Mouse (Mus musculus): Measurements from ENCODE around the gene Slc35b2. TPM values are rescaled to one million over a fixed set of nuclear protein-coding genes. Genes with fewer than 3 reads are reported as not detected.

Gene Slc35b2
- polyA plus RNA-seq, 1 experiment from 2014 or later: 110 TPM

GRCm38 (mm10) chr17:45602984-45603383, 39.3 kb downstream of the Slc35b2 start:
- 85% methylated on average over 3 of the region's 3 CpGs for whole genome bisulfite sequencing
- Histone ChIP-seq H3K9ac (ENCODE audit: low read depth, low read length) (no peak overlapping the region), H3K36me3 (ENCODE audit: control insufficient read depth, insufficient read depth, low read length) (no peaks in the 10 kb centered on the region), H3K4me2 (no peak overlapping the region), H3K27me3 (replicated peaks; ENCODE audit: control insufficient read depth, insufficient read depth, low read length) (peaks cover 7% of the 10 kb centered on the region), H3K27ac (ENCODE audit: low read depth, low read length) (no peak overlapping the region), H3K9me3 (ENCODE audit: control insufficient read depth, low read length) (no peaks in the 10 kb centered on the region), H3K4me1 (replicated peaks; ENCODE audit: control insufficient read depth, insufficient read depth, low read length) (peaks cover 41% of the 10 kb centered on the region), H3K4me3 (ENCODE audit: low read depth, low read length) (no peak overlapping the region)
- DNase-seq (ENCODE audit: low spot score): no peak
- no peak for ATAC-seq (replicated peaks; ENCODE audit: low FRiP score)

- Histone ChIP-seq H3K27me3 (replicated peaks; ENCODE audit: control insufficient read depth, insufficient read depth, low read length) (no peaks in the 10 kb centered on the region), H3K4me3 (ENCODE audit: low read depth, low read length) (no peak overlapping the region), H3K9ac (ENCODE audit: low read depth, low read length) (no peak overlapping the region), H3K9me3 (ENCODE audit: control insufficient read depth, low read length) (no peaks in the 10 kb centered on the region), H3K4me2 (no peak overlapping the region), H3K4me1 (replicated peaks; ENCODE audit: control insufficient read depth, insufficient read depth, low read length) (peaks cover 11% of the 10 kb centered on the region), H3K36me3 (ENCODE audit: control insufficient read depth, insufficient read depth, low read length) (no peaks in the 10 kb centered on the region), H3K27ac (ENCODE audit: low read depth, low read length) (no peak overlapping the region)
- no peak for ATAC-seq (replicated peaks; ENCODE audit: low FRiP score)
- no peak for DNase-seq (ENCODE audit: low spot score)
- 87% methylated on average over 15 of the region's 15 CpGs for WGBS
Observed at GRCm38 (mm10) chr17:45606992-45607879, 43.6 kb downstream of the Slc35b2 start.

GRCm38 (mm10) chr17:45608396-45608795, 44.7 kb downstream of the Slc35b2 start:
- ATAC-seq (replicated peaks; ENCODE audit: low FRiP score) (no peak), DNase-seq (ENCODE audit: low spot score) (no peak)
- H3K9ac ChIP-seq (ENCODE audit: low read depth, low read length): no peak overlapping the region
- no peak overlapping the region for H3K4me3 ChIP-seq (ENCODE audit: low read depth, low read length)
- 73% methylated on average over 4 of the region's 4 CpGs for WGBS
- H3K4me2 ChIP-seq: no peak overlapping the region
- no peaks in the 10 kb centered on the region for H3K27me3 ChIP-seq (replicated peaks; ENCODE audit: control insufficient read depth, insufficient read depth, low read length)
- H3K36me3 ChIP-seq (ENCODE audit: control insufficient read depth, insufficient read depth, low read length): no peaks in the 10 kb centered on the region
- H3K9me3 ChIP-seq (ENCODE audit: control insufficient read depth, low read length): no peaks in the 10 kb centered on the region
- H3K27ac ChIP-seq (ENCODE audit: low read depth, low read length): no peak overlapping the region
- H3K4me1 ChIP-seq (replicated peaks; ENCODE audit: control insufficient read depth, insufficient read depth, low read length): peaks cover 11% of the 10 kb centered on the region

DNA sequence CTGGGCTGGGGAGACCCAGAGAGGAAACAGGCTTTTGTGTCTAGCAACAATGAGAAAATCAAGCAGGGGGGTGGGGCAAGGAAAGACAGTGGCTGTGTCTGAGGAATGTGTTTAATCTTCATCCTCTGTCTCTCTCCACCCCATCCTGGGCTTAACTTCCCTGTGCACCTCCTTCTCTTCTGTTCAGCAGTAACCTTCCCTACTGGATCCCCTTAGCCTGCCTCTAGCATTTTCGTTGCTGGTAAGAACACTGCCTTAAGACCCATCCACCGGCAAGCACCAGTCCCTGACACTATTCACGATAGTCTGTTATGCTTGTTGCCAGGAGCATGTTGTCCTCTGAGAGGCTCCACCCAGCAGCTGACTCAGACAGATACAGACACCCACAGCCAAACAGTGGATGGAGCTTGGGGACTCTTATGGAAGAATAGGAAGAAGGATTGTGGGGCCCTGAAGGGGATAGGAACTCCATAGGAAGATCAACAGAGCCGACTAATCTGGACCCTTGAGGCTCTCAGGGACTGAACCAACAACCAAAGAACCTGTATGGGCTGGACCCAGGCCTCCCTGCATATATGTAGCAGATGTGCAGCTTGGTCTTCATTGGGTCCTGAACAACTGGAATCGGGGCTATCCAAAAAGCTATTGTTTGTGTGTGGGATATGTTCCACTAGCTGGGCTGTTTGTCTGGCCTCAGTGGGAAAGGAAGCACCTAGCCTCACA, 46.6 kb downstream of the Slc35b2 start:
- ATAC-seq (replicated peaks; ENCODE audit: low FRiP score): peak; percentile 88
- H3K4me2 ChIP-seq: peak overlapping the region; percentile 55
- no peaks in the 10 kb centered on the region for H3K9me3 ChIP-seq (ENCODE audit: control insufficient read depth, low read length)
- H3K9ac ChIP-seq (ENCODE audit: low read depth, low read length): peak overlapping the region; percentile 43; the same call in 1 of the 2 replicates
- H3K4me3 ChIP-seq (ENCODE audit: low read depth, low read length): no peak overlapping the region
- no peak for DNase-seq (ENCODE audit: low spot score)
- 39% methylated on average over 5 of the region's 5 CpGs for WGBS
- peaks cover 11% of the 10 kb centered on the region for H3K4me1 ChIP-seq (replicated peaks; ENCODE audit: control insufficient read depth, insufficient read depth, low read length)
- no peaks in the 10 kb centered on the region for H3K27me3 ChIP-seq (replicated peaks; ENCODE audit: control insufficient read depth, insufficient read depth, low read length)
- H3K27ac ChIP-seq (ENCODE audit: low read depth, low read length): peak overlapping the region; percentile 43; the same call in 1 of the 2 replicates
- no peaks in the 10 kb centered on the region for H3K36me3 ChIP-seq (ENCODE audit: control insufficient read depth, insufficient read depth, low read length)

GRCm38 (mm10) chr17:45612008-45612407, 48.3 kb downstream of the Slc35b2 start:
- Histone ChIP-seq H3K4me3 (ENCODE audit: low read depth, low read length) (no peak overlapping the region), H3K27ac (ENCODE audit: low read depth, low read length) (no peak overlapping the region), H3K4me2 (no peak overlapping the region), H3K36me3 (ENCODE audit: control insufficient read depth, insufficient read depth, low read length) (no peaks in the 10 kb centered on the region), H3K9me3 (ENCODE audit: control insufficient read depth, low read length) (no peaks in the 10 kb centered on the region), H3K9ac (ENCODE audit: low read depth, low read length) (no peak overlapping the region), H3K27me3 (replicated peaks; ENCODE audit: control insufficient read depth, insufficient read depth, low read length) (no peaks in the 10 kb centered on the region), H3K4me1 (replicated peaks; ENCODE audit: control insufficient read depth, insufficient read depth, low read length) (peaks cover 11% of the 10 kb centered on the region)
- no peak for ATAC-seq (replicated peaks; ENCODE audit: low FRiP score)
- 65% methylated on average over 8 of the region's 8 CpGs for WGBS
- DNase-seq (ENCODE audit: low spot score): no peak

DNA sequence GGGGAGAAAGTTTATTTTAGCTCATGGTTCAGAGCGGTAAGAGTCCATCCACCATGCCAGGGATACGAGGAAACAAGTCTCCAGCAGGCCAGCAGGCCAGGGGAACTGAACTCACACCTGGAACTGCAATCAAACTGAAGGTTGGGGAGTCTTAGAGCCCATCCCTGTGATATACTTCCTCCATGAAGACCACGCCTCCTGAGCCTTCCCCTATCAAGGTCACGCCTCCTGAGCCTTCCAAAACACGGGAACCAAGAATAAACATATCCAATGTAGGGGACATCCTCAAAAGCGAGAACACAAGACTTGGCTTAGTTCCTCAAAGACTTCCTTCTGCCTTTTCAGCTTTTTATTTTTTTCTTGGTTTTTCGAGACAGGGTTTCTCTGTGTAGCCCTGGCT, 49.2 kb downstream of the Slc35b2 start:
- Histone ChIP-seq H3K9me3 (ENCODE audit: control insufficient read depth, low read length) (no peaks in the 10 kb centered on the region), H3K36me3 (ENCODE audit: control insufficient read depth, insufficient read depth, low read length) (no peaks in the 10 kb centered on the region), H3K4me1 (replicated peaks; ENCODE audit: control insufficient read depth, insufficient read depth, low read length) (peaks cover 11% of the 10 kb centered on the region), H3K4me3 (ENCODE audit: low read depth, low read length) (no peak overlapping the region), H3K9ac (ENCODE audit: low read depth, low read length) (no peak overlapping the region), H3K4me2 (no peak overlapping the region), H3K27ac (ENCODE audit: low read depth, low read length) (no peak overlapping the region), H3K27me3 (replicated peaks; ENCODE audit: control insufficient read depth, insufficient read depth, low read length) (no peaks in the 10 kb centered on the region)
- 67% methylated on average over 7 of the region's 7 CpGs for WGBS
- ATAC-seq (replicated peaks; ENCODE audit: low FRiP score): no peak
- no peak for DNase-seq (ENCODE audit: low spot score)

DNA sequence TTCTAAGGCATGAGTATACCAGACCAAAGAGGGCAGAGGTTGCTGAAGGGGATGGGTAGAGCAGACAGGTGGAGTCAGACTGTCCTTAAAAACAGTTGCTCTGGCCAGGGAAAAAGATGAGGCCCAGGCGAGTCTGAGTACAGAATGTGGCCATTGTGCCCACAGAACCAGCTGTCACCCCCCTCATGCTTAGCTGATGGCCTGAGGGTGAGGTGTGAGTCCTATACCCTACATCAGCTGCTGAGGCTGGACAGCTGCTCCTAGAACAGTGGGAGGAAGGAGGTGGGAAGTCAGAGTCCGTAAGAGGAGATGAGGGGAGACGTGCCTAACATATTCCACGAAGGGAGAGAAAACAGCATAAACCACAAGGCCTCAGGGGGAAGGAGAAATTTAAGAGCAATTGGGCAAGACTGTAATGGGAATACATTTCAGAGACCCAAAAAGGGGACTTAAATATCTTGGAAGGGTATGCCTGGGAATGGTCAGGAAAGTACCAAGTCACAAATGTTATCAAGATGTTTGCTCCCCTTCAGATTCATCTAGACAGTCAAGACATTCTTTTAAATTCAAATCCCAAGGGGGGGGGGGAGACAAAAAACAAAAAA, 52.5 kb downstream of the Slc35b2 start:
- Histone ChIP-seq H3K36me3 (ENCODE audit: control insufficient read depth, insufficient read depth, low read length) (no peaks in the 10 kb centered on the region), H3K9ac (ENCODE audit: low read depth, low read length) (no peak overlapping the region), H3K4me3 (ENCODE audit: low read depth, low read length) (no peak overlapping the region), H3K4me1 (replicated peaks; ENCODE audit: control insufficient read depth, insufficient read depth, low read length) (peaks cover 16% of the 10 kb centered on the region), H3K27me3 (replicated peaks; ENCODE audit: control insufficient read depth, insufficient read depth, low read length) (no peaks in the 10 kb centered on the region), H3K9me3 (ENCODE audit: control insufficient read depth, low read length) (no peaks in the 10 kb centered on the region), H3K4me2 (no peak overlapping the region), H3K27ac (ENCODE audit: low read depth, low read length) (no peak overlapping the region)
- WGBS: 65% methylated on average over 4 of the region's 4 CpGs
- DNase-seq (ENCODE audit: low spot score) (no peak), ATAC-seq (replicated peaks; ENCODE audit: low FRiP score) (no peak)

DNA sequence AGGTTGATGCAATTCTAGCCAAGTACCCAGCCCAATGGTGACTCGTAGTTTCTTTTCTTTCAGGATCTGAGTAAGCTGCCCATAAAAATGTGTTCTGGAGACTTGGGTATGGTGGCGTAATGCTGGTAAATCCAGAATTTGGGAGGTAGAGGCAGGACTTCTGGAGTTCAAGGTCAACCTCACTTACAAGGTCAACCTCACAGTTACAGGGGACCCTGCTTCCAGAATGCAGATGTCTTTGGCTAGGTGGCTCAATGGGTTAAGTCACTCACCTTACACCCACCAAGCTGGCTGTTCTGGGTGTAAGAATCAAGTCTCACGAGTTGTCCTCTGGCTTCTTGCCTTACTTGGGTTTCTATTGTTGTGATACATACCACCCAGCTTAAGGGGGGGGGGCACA, 53.0 kb downstream of the Slc35b2 start:
- Histone ChIP-seq H3K4me2 (no peak overlapping the region), H3K4me1 (replicated peaks; ENCODE audit: control insufficient read depth, insufficient read depth, low read length) (peaks cover 15% of the 10 kb centered on the region), H3K36me3 (ENCODE audit: control insufficient read depth, insufficient read depth, low read length) (no peaks in the 10 kb centered on the region), H3K9ac (ENCODE audit: low read depth, low read length) (no peak overlapping the region), H3K27me3 (replicated peaks; ENCODE audit: control insufficient read depth, insufficient read depth, low read length) (no peaks in the 10 kb centered on the region), H3K27ac (ENCODE audit: low read depth, low read length) (no peak overlapping the region), H3K4me3 (ENCODE audit: low read depth, low read length) (no peak overlapping the region), H3K9me3 (ENCODE audit: control insufficient read depth, low read length) (no peaks in the 10 kb centered on the region)
- 73% methylated on average over 3 of the region's 3 CpGs for WGBS
- ATAC-seq (replicated peaks; ENCODE audit: low FRiP score): no peak
- DNase-seq (ENCODE audit: low spot score): no peak

Measured in liver, embryonic 11.5 days (tissue).